Mouse (Mus musculus): ENCODE measurements around the gene Traf5. TPM values are rescaled to one million over a fixed set of nuclear protein-coding genes. Genes with fewer than 3 reads are reported as not detected.

Gene Traf5
- total RNA-seq, 2 experiments from 2014 or later: 8.4 to 10.6 TPM

GRCm38 (mm10) chr1:192063209-192063946 lies 29.0 kb downstream of the Traf5 start:
- no peak for DNase-seq

GRCm38 (mm10) chr1:192062682-192063081 lies 29.7 kb downstream of the Traf5 start:
- DNase-seq: no peak

- peak; percentile 70 for DNase-seq
Measured at GRCm38 (mm10) chr1:192061666-192062306, 30.6 kb downstream of the Traf5 start.

- DNase-seq: no peak
Measured at GRCm38 (mm10) chr1:192058911-192059310, 33.4 kb downstream of the Traf5 start.

GRCm38 (mm10) chr1:192053726-192054125 lies 38.6 kb downstream of the Traf5 start:
- DNase-seq: no peak

- no peak for DNase-seq
Measured at GRCm38 (mm10) chr1:192052986-192053385, 39.4 kb downstream of the Traf5 start.

GRCm38 (mm10) chr1:192052461-192052860 lies 39.9 kb downstream of the Traf5 start:
- DNase-seq: no peak

- DNase-seq: no peak
Measured at GRCm38 (mm10) chr1:191999022-191999421, 93.3 kb downstream of the Traf5 start.

- DNase-seq: no peak
Measured at GRCm38 (mm10) chr1:191996621-191997185, 95.7 kb downstream of the Traf5 start.

GRCm38 (mm10) chr1:191995916-191996315 lies 96.4 kb downstream of the Traf5 start:
- DNase-seq: no peak

- DNase-seq: peak; percentile 81
Measured at GRCm38 (mm10) chr1:191995488-191995887, 96.9 kb downstream of the Traf5 start.

- DNase-seq: no peak
Measured at GRCm38 (mm10) chr1:191994476-191994875, 97.9 kb downstream of the Traf5 start.

- peak; percentile 27 for DNase-seq
Measured at GRCm38 (mm10) chr1:191992040-191992780, 100.1 kb downstream of the Traf5 start.

- peak; percentile 97 for DNase-seq
Measured at GRCm38 (mm10) chr1:191989994-191990393, 102.4 kb downstream of the Traf5 start.

GRCm38 (mm10) chr1:191989060-191989459 lies 103.3 kb downstream of the Traf5 start:
- no peak for DNase-seq

- no peak for DNase-seq
Measured at GRCm38 (mm10) chr1:191988646-191989045, 103.7 kb downstream of the Traf5 start.

GRCm38 (mm10) chr1:191987481-191987769 lies 104.9 kb downstream of the Traf5 start:
- DNase-seq: no peak

GRCm38 (mm10) chr1:191986674-191987480 lies 105.5 kb downstream of the Traf5 start:
- DNase-seq: no peak

- DNase-seq: peak; percentile 41
Measured at GRCm38 (mm10) chr1:191981426-191982102, 110.8 kb downstream of the Traf5 start.

GRCm38 (mm10) chr1:191977187-191977586 lies 115.2 kb downstream of the Traf5 start, which contains the start of gene Rd3:
Rd3 (plus strand) TSS chr1:191977370.
- DNase-seq: peak; percentile 69

Data from adrenal gland, postnatal 10 days (tissue).